Mouse (Mus musculus) liver, adult 2 months (tissue): ENCODE data around the gene Gm10320.

Source experiments
- CTCF ChIP-seq: fragments of 200-500 bp; IDR thresholded peaks from 2 replicates; pipeline ENCODE4 v1.5.1; 2011; ENCODE audit warnings: low read depth, low read length, control low read depth
- POLR2A ChIP-seq: fragments of 200-500 bp; IDR thresholded peaks from 2 replicates; pipeline ENCODE4 v1.6.1; 2011; ENCODE audit warnings: low read length, control low read depth; ENCODE audit not compliant: insufficient read depth; ENCODE audit errors: extremely low read depth

DNA sequence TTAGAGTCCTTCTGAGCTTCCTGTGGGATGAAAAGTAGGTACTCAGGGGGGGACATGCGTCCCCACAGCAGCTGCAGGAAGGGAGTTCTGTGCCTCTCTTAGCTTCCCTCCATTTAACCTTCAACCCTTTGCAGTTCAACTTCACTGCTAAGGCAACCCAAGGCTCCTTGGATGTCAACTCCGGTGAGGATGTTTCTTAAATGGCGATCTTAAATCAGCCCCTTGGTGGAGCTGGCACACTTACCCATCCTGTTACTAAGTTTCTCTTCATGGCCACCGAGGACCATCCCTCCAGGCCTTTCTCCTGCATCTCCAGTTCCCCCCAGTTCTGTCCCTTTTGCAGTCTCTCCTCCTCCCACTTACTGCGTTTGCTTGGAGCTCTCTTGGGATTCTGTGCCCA lies 6.8 kb upstream of the Gm10320 start:
- TF ChIP-seq CTCF (no peak), POLR2A (no peak)
